Mouse (Mus musculus): ENCODE measurements around the gene Slamf7. TPM values are rescaled to one million over a fixed set of nuclear protein-coding genes. Genes with fewer than 3 reads are reported as not detected.

Slamf7 gene
- polyA plus RNA-seq, 1 experiment from 2014 or later: not detected

GRCm38 (mm10) chr1:171606656-171607055 is 46.2 kb downstream of the Slamf7 start:
- WGBS: 81% methylated on average over 3 of the region's 3 CpGs
- H3K4me3 ChIP-seq: no peak overlapping the region
- no peak for ATAC-seq (ENCODE audit: low FRiP score, low read depth)
- H3K27ac ChIP-seq (replicated peaks): no peak overlapping the region
- H3K9me3 ChIP-seq: no peaks in the 10 kb centered on the region
- no peak overlapping the region for H3K4me2 ChIP-seq
- no peaks in the 10 kb centered on the region for H3K36me3 ChIP-seq
- no peaks in the 10 kb centered on the region for H3K27me3 ChIP-seq
- no peak overlapping the region for H3K9ac ChIP-seq
- H3K4me1 ChIP-seq (replicated peaks): no peaks in the 10 kb centered on the region

GRCm38 (mm10) chr1:171604686-171605085 is 48.1 kb downstream of the Slamf7 start:
- Histone ChIP-seq H3K4me2 (no peak overlapping the region), H3K27ac (replicated peaks) (no peak overlapping the region), H3K9me3 (no peaks in the 10 kb centered on the region), H3K9ac (no peak overlapping the region), H3K36me3 (no peaks in the 10 kb centered on the region), H3K4me3 (no peak overlapping the region), H3K27me3 (no peaks in the 10 kb centered on the region), H3K4me1 (replicated peaks) (no peaks in the 10 kb centered on the region)
- 89% methylated on average over 3 of the region's 3 CpGs for WGBS
- no peak for ATAC-seq (ENCODE audit: low FRiP score, low read depth)

DNA sequence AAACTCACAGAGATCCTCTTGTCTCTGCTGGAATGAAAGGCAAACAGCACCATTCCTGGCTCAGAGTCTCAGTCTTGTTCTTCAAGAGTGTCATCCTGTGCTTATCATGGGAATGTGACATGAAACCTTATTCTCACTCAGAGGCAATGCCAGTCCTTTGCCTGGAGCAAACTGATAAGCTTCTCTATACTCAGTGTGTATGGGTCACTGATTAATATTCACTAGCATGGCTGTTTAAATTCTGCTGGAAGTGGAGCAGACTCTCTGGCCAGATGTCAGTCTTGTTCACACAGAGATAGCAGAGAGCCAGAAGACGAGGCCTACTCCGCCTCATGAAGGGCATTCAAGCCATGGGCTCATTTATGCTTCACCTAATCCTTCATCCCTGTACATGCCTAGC is 68.3 kb downstream of the Slamf7 start:
- WGBS: 84% methylated on average over 2 of the region's 2 CpGs

More for the DNA sequence above, 68.3 kb downstream of the Slamf7 start:
- Histone ChIP-seq H3K4me2 (no peak overlapping the region), H3K36me3 (no peaks in the 10 kb centered on the region), H3K9ac (no peak overlapping the region), H3K4me3 (no peak overlapping the region), H3K27me3 (no peaks in the 10 kb centered on the region), H3K9me3 (no peaks in the 10 kb centered on the region), H3K27ac (replicated peaks) (no peak overlapping the region), H3K4me1 (replicated peaks) (no peaks in the 10 kb centered on the region)
- ATAC-seq (ENCODE audit: low FRiP score, low read depth): no peak

Small RNAs within 50 kb of the gene (microRNA-seq; reads per million reads assigned to microRNA genes)
- gene Mir7683: not detected

Other genes with a start within 250 kb of the Slamf7 start
- 168 and 172 TPM in 2 replicates for gene Usf1, start 241.7 kb downstream of the Slamf7 start, polyA plus RNA-seq (2015; fragmentation: Nextera tagmentation; extraction: Ambion mirVana)
- gene Tstd1, start 234.2 kb downstream of the Slamf7 start, polyA plus RNA-seq (2015; fragmentation: Nextera tagmentation; extraction: Ambion mirVana): 5.4 and 6.6 TPM in 2 replicates
- gene F11r, start 215.5 kb downstream of the Slamf7 start, polyA plus RNA-seq (2015; fragmentation: Nextera tagmentation; extraction: Ambion mirVana): 14.1 and 14.2 TPM in 2 replicates
- gene Alyref2, start 149.6 kb downstream of the Slamf7 start, polyA plus RNA-seq (2015; fragmentation: Nextera tagmentation; extraction: Ambion mirVana): 27.6 and 30.9 TPM in 2 replicates
- not detected in 2 replicates for gene Itln1, start 117.7 kb downstream of the Slamf7 start, polyA plus RNA-seq (2015; fragmentation: Nextera tagmentation; extraction: Ambion mirVana)
- 0.09 TPM in 1 of 2 replicates, not detected in the other for gene Cd244a, start 93.8 kb downstream of the Slamf7 start, polyA plus RNA-seq (2015; fragmentation: Nextera tagmentation; extraction: Ambion mirVana)
- gene Ly9, start 45.6 kb downstream of the Slamf7 start, polyA plus RNA-seq (2015; fragmentation: Nextera tagmentation; extraction: Ambion mirVana): 0.16 and 0.18 TPM in 2 replicates
- 0.96 and 1.5 TPM in 2 replicates for gene Cd48, start 29.0 kb upstream of the Slamf7 start, polyA plus RNA-seq (2015; fragmentation: Nextera tagmentation; extraction: Ambion mirVana)
- 0.16 and 0.22 TPM in 2 replicates for gene Slamf1, start 114.1 kb upstream of the Slamf7 start, polyA plus RNA-seq (2015; fragmentation: Nextera tagmentation; extraction: Ambion mirVana)
- 1.2 and 1.9 TPM in 2 replicates for gene Cd84, start 186.7 kb upstream of the Slamf7 start, polyA plus RNA-seq (2015; fragmentation: Nextera tagmentation; extraction: Ambion mirVana)
- not detected in 2 replicates for gene Gm10521, start 242.6 kb upstream of the Slamf7 start, polyA plus RNA-seq (2015; fragmentation: Nextera tagmentation; extraction: Ambion mirVana)